Mouse (Mus musculus) urinary bladder, postnatal 14 days (tissue): ENCODE data around the gene Kifc3.

ENCODE experiments used
- DNase-seq: peaks from one replicate; pipeline ENCODE4 v3.0.0; 2021; ENCODE audit warnings: low spot score

Kifc3 gene

GRCm38 (mm10) chr8:95134186-95134585, 68.4 kb downstream of the Kifc3 start:
- no peak for DNase-seq

- DNase-seq: no peak
These were observed 70.6 kb downstream of the Kifc3 start for GRCm38 (mm10) chr8:95131983-95132382.

GRCm38 (mm10) chr8:95130966-95131537, 71.6 kb downstream of the Kifc3 start:
- DNase-seq: no peak

GRCm38 (mm10) chr8:95128750-95129260, 73.8 kb downstream of the Kifc3 start:
- DNase-seq: no peak

- no peak for DNase-seq
These were observed 75.0 kb downstream of the Kifc3 start for GRCm38 (mm10) chr8:95127658-95128057.

DNA sequence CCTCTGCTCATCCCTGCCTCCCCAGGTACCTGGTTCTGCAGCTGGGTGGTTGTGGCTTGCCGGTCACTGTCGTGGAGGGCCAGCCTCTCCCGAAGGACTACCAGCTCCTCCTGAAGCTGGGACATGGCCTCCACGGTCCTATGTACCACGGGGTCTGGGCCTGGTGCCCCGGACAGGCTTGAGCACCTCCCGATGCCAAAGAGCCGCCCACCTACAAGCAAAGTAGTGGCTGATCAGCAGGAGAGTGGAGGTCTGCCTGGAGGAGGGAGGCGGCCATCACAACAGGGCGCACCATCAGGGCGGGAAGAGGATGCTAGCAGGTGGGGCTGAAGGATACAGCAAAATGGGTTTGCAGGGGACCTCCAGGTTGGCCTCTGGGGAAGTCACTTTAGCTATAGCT, 76.1 kb downstream of the Kifc3 start:
- DNase-seq: no peak

DNA sequence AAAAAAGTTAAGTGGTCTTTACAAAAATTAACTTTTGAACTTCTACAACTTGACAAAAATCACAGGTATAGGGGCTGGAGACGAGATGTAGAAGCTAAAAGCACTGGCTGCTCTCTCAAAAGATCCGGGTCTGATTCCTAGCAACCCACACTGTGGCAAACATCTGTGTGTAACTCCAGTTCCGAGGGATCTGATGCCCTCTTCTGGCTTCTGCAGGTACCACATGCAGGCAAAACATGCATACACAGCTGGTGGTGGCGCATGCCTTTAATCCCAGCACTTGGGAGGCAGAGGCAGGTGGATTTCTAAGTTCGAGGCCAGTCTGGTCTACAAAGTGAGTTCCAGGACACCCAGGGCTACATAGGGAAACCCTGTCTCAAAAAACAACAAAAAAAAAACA, 79.2 kb downstream of the Kifc3 start:
- no peak for DNase-seq

GRCm38 (mm10) chr8:95113750-95114149, 88.9 kb downstream of the Kifc3 start:
- no peak for DNase-seq

GRCm38 (mm10) chr8:95113108-95113507, 89.5 kb downstream of the Kifc3 start:
- DNase-seq: no peak

DNA sequence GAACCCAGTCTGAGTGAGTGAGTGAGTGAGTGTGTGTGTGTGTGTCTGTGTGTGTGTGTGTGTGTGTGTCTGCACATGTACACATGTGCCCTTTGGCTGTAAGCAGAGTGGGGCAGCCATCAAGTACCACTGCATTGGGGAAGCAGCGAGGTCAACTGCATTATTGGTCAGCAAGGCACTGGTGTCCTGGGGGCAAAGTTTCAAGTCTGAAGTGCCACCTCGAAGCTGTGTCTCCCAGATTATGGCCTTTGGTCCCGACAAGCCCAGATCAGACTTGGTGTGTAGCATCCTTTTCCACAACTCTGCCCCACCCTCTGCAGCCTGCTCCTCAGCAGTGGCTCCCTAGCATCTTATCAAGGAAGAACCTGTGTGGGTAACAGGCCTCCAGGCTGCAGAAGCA, 90.0 kb downstream of the Kifc3 start:
- DNase-seq: no peak

DNA sequence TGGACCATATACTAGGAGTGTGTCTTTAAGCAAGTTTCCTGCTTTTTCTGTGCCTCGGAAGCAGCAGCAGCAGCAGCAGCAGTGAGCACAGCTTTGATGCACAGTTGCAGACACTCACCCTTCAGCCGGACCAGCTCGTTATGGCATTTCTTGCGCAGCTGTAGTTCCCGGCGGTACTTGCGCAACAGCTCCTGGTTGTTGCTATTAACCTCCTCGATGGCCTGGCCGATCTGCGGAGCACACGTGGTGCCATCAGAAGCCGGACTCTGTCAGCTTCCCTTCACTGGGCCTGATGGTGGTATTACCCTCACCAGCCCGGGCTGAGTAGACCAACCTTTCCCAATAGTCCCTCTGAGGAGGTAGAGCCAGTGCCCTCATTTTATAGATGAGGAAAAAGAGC, 95.3 kb downstream of the Kifc3 start:
- no peak for DNase-seq

DNA sequence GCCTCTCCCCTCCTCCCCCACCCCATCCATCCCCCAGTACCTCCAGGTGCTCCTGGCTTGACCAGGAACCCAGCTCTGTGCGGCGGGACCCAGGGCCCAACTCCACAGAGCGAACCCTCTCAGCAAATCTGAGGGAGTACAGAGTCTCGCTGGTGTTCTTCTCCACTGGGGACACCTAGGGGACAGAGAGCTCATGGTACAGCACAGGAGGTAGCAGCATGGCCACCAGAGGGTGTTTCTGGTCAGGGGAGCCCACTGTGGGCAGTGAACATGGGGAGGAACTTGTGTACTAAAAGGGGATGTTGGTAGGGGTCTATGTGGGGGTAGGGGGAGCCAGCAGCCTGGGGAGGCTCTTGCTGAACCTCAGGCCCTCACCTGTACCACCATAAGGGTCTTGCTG, 100.6 kb downstream of the Kifc3 start:
- DNase-seq: no peak

- peak; percentile 75 for DNase-seq
These were observed 103.6 kb downstream of the Kifc3 start for GRCm38 (mm10) chr8:95099009-95099408.

DNA sequence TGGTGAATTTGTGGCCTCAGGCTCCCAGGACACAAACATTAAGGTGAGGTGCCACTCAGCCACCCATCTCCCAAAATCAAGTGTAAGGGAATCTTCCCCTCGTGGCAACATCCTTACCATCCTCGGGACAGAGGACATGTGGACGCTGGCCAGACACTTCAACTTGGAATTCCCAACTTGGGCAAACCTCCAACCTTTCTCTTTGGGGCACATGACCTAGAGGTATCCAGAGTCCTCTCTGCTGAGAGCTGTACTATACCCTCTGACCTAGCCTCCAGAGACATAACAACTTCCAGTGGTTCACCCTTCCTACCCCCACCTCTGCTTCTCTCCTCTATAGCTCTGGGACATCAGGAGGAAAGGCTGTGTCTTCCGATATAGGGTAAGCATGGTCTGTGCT, 109.0 kb downstream of the Kifc3 start:
- DNase-seq: no peak

GRCm38 (mm10) chr8:95085432-95086141, 117.0 kb downstream of the Kifc3 start:
- no peak for DNase-seq

- no peak for DNase-seq
These were observed 117.7 kb downstream of the Kifc3 start for GRCm38 (mm10) chr8:95084744-95085431.

DNA sequence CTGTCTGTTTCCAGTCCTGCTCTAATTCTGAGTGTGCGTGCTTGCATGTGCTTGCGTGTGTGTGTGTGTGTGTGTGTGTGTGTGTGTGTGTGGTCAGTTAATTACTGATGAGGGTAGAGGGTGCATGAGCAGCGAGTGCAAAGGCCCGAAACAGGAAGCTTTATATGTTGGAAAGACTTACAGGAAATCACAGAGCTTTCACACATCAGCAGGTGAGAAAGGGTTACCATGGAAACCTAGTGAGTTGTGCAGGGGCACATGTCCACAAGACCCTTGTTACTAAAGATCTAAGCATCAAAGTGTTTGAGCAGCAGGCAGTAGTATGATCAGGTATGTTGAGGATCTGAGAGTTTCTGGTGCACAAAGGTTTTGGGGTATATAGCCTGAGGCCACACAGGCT, 118.4 kb downstream of the Kifc3 start:
- DNase-seq: no peak

DNA sequence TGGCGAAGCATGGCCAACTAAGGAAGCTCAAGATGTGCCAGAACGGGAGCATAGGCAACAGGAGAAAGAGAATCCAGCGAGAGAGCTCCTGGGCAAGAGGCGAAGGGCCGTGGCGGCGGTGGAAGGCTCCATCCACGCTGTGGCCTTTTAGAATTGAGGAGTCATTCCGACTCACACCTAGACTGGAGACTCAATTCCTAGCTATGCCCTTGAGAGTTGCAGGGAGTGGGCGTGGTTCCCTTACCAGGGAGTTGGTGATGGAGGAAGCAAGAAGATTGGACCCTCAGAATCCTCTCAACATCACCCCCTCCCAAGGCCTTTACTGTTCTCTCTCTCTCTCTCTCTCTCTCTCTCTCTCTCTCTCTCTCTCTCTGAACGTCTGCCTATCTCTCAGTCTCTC, 121.0 kb downstream of the Kifc3 start:
- DNase-seq: no peak

- DNase-seq: peak; percentile 97
These were observed 122.0 kb downstream of the Kifc3 start, which contains the start of gene Katnb1 for GRCm38 (mm10) chr8:95080381-95081341. Gene Katnb1 (plus strand): TSS chr8:95081186.

DNA sequence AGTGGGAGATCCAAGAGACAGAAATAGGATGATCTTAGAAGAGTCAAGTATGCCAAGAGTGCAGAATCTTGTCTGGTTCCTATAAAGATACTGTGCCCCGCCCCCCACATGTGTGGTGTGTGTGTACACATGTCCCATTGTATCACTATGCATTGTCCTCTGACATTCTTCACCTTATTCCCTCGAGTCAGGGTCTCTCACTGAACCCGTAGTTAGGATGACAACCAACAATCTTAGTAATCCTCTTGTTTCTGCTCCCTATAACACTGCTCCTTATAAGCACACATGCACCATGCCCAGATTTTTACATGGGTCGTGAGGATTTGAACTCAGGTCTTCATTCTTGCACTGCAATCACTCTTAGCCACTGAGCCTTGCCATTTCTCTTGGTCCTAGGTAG, 123.3 kb downstream of the Kifc3 start:
- no peak for DNase-seq

GRCm38 (mm10) chr8:95078055-95078454, 124.6 kb downstream of the Kifc3 start:
- DNase-seq: no peak

- no peak for DNase-seq
These were observed 126.5 kb downstream of the Kifc3 start for GRCm38 (mm10) chr8:95076151-95076550.
